Mouse (Mus musculus) midbrain, embryonic 15.5 days (tissue): ENCODE results near the gene Ccdc34. TPM values are rescaled to one million over a fixed set of nuclear protein-coding genes. Genes with fewer than 3 reads are reported as not detected.

Experiments used
- ATAC-seq: fragments of 200-750 bp; cut with Nextera tagmentation; replicated peaks from 2 replicates; pipeline ENCODE4 v1.8.0; 2017; ENCODE audit warnings: moderate TSS enrichment
- H3K27ac ChIP-seq: fragments of 300-500 bp; sonication (generic); 2 replicates; pipeline ENCODE4 v1.5.1; 2015; ENCODE audit warnings: mild to moderate bottlenecking, inconsistent platforms
- H3K27me3 ChIP-seq: fragments of 300-500 bp; sonication (generic); replicated peaks from 2 replicates; pipeline ENCODE4 v1.6.1; 2015; ENCODE audit warnings: inconsistent platforms
- H3K36me3 ChIP-seq: fragments of 300-500 bp; sonication (generic); replicated peaks from 2 replicates; pipeline ENCODE4 v1.6.1; 2015; ENCODE audit warnings: inconsistent platforms
- H3K4me1 ChIP-seq: fragments of 300-500 bp; sonication (generic); 2 replicates; pipeline ENCODE4 v1.6.1; 2015; ENCODE audit warnings: inconsistent platforms
- H3K4me2 ChIP-seq: fragments of 300-500 bp; sonication (generic); 2 replicates; pipeline ENCODE4 v1.6.1; 2015; ENCODE audit warnings: inconsistent platforms, mild to moderate bottlenecking, moderate library complexity
- H3K4me3 ChIP-seq: fragments of 300-500 bp; sonication (generic); 2 replicates; pipeline ENCODE4 v1.5.1; 2015; ENCODE audit warnings: mild to moderate bottlenecking, inconsistent platforms
- H3K9ac ChIP-seq: fragments of 300-500 bp; sonication (generic); 2 replicates; pipeline ENCODE4 v1.6.1; 2015; ENCODE audit warnings: mild to moderate bottlenecking, inconsistent platforms
- H3K9me3 ChIP-seq: fragments of 300-500 bp; sonication (generic); 2 replicates; pipeline ENCODE4 v1.6.1; 2016; ENCODE audit warnings: inconsistent platforms
- WGBS: fragments of 180-500 bp; shearing (Covaris S2); methylation state at CpG from one replicate; pipeline ENCODE4 v1.1.7; 2015; ENCODE audit warnings: mixed read lengths; 5-methylcytosine and 5-hydroxymethylcytosine counted together
- polyA plus RNA-seq: library from polyadenylated mRNA; unstranded; fragments of >200 nt; fragmentation: Nextera tagmentation; extraction: Ambion mirVana; gene quantifications from 2 replicates; pipeline ENCODE4 v1.2.1, GENCODE M21; 2015

The Ccdc34 gene
- polyA plus RNA-seq, 1 experiment from 2014 or later: 29.8 TPM

GRCm38 (mm10) chr2:110042861-110043760 lies 25.5 kb downstream of the Ccdc34 start:
- H3K9ac ChIP-seq: no peak overlapping the region
- no peak overlapping the region for H3K27ac ChIP-seq
- no peaks in the 10 kb centered on the region for H3K4me1 ChIP-seq
- no peaks in the 10 kb centered on the region for H3K27me3 ChIP-seq
- 56% methylated on average over 5 of the region's 5 CpGs for WGBS
- ATAC-seq: no peak; the same call in 1 of the 2 replicates
- H3K9me3 ChIP-seq: no peaks in the 10 kb centered on the region
- H3K4me3 ChIP-seq: no peak overlapping the region
- no peak overlapping the region for H3K4me2 ChIP-seq
- H3K36me3 ChIP-seq: no peaks in the 10 kb centered on the region

GRCm38 (mm10) chr2:110058424-110058823 lies 40.8 kb downstream of the Ccdc34 start:
- Histone ChIP-seq H3K9me3 (no peaks in the 10 kb centered on the region), H3K4me2 (no peak overlapping the region), H3K36me3 (no peaks in the 10 kb centered on the region), H3K27me3 (no peaks in the 10 kb centered on the region), H3K27ac (no peak overlapping the region), H3K4me1 (no peaks in the 10 kb centered on the region), H3K4me3 (no peak overlapping the region), H3K9ac (no peak overlapping the region)
- WGBS: 37% methylated on average over 4 of the region's 4 CpGs
- ATAC-seq: no peak

GRCm38 (mm10) chr2:110063131-110063530 lies 45.5 kb downstream of the Ccdc34 start:
- WGBS: 86% methylated on average over 1 of the region's 1 CpGs
- no peak overlapping the region for H3K4me3 ChIP-seq
- H3K4me1 ChIP-seq: no peaks in the 10 kb centered on the region
- no peak overlapping the region for H3K9ac ChIP-seq
- no peaks in the 10 kb centered on the region for H3K27me3 ChIP-seq
- no peaks in the 10 kb centered on the region for H3K9me3 ChIP-seq
- no peak for ATAC-seq
- no peak overlapping the region for H3K4me2 ChIP-seq
- H3K36me3 ChIP-seq: no peaks in the 10 kb centered on the region
- H3K27ac ChIP-seq: no peak overlapping the region

- H3K27me3 ChIP-seq: no peaks in the 10 kb centered on the region
- no peak overlapping the region for H3K4me2 ChIP-seq
- H3K9ac ChIP-seq: no peak overlapping the region
- no peak for ATAC-seq
- H3K4me1 ChIP-seq: no peaks in the 10 kb centered on the region
- H3K27ac ChIP-seq: no peak overlapping the region
- H3K4me3 ChIP-seq: no peak overlapping the region
- no peaks in the 10 kb centered on the region for H3K36me3 ChIP-seq
- no peaks in the 10 kb centered on the region for H3K9me3 ChIP-seq
These were observed 51.3 kb downstream of the Ccdc34 start for GRCm38 (mm10) chr2:110068916-110069315.

GRCm38 (mm10) chr2:110073023-110073422 lies 55.4 kb downstream of the Ccdc34 start:
- no peaks in the 10 kb centered on the region for H3K9me3 ChIP-seq
- no peak for ATAC-seq
- WGBS: 88% methylated on average over 6 of the region's 6 CpGs

GRCm38 (mm10) chr2:110074646-110075452 lies 57.2 kb downstream of the Ccdc34 start:
- Histone ChIP-seq H3K4me2 (no peak overlapping the region), H3K27me3 (no peaks in the 10 kb centered on the region), H3K4me1 (no peaks in the 10 kb centered on the region), H3K9me3 (no peaks in the 10 kb centered on the region), H3K36me3 (no peaks in the 10 kb centered on the region), H3K9ac (no peak overlapping the region), H3K27ac (no peak overlapping the region), H3K4me3 (no peak overlapping the region)
- no peak for ATAC-seq
- WGBS: 94% methylated on average over 6 of the region's 6 CpGs

More at GRCm38 (mm10) chr2:110073023-110073422, 55.4 kb downstream of the Ccdc34 start:
- Histone ChIP-seq H3K27ac (no peak overlapping the region), H3K9ac (no peak overlapping the region), H3K4me2 (no peak overlapping the region), H3K4me1 (no peaks in the 10 kb centered on the region), H3K27me3 (no peaks in the 10 kb centered on the region), H3K36me3 (no peaks in the 10 kb centered on the region), H3K4me3 (no peak overlapping the region)

- no peaks in the 10 kb centered on the region for H3K4me1 ChIP-seq
These were observed 59.6 kb downstream of the Ccdc34 start for GRCm38 (mm10) chr2:110077240-110077639.

GRCm38 (mm10) chr2:110077655-110078054 lies 60.0 kb downstream of the Ccdc34 start:
- H3K4me3 ChIP-seq: no peak overlapping the region
- H3K9me3 ChIP-seq: no peaks in the 10 kb centered on the region
- WGBS: 85% methylated on average over 2 of the region's 2 CpGs
- no peak overlapping the region for H3K9ac ChIP-seq
- ATAC-seq: no peak
- no peak overlapping the region for H3K4me2 ChIP-seq
- no peaks in the 10 kb centered on the region for H3K4me1 ChIP-seq
- no peaks in the 10 kb centered on the region for H3K36me3 ChIP-seq
- H3K27ac ChIP-seq: no peak overlapping the region
- H3K27me3 ChIP-seq: no peaks in the 10 kb centered on the region

More at GRCm38 (mm10) chr2:110077240-110077639, 59.6 kb downstream of the Ccdc34 start:
- Histone ChIP-seq H3K27me3 (no peaks in the 10 kb centered on the region), H3K9ac (no peak overlapping the region), H3K36me3 (no peaks in the 10 kb centered on the region), H3K4me3 (no peak overlapping the region), H3K9me3 (no peaks in the 10 kb centered on the region), H3K27ac (no peak overlapping the region), H3K4me2 (no peak overlapping the region)
- 87% methylated on average over 2 of the region's 2 CpGs for WGBS
- no peak for ATAC-seq

GRCm38 (mm10) chr2:110080532-110080931 lies 62.9 kb downstream of the Ccdc34 start:
- no peaks in the 10 kb centered on the region for H3K9me3 ChIP-seq
- H3K4me1 ChIP-seq: no peaks in the 10 kb centered on the region
- no peak overlapping the region for H3K27ac ChIP-seq
- H3K4me3 ChIP-seq: no peak overlapping the region
- H3K4me2 ChIP-seq: no peak overlapping the region
- 82% methylated on average over 6 of the region's 6 CpGs for WGBS
- no peaks in the 10 kb centered on the region for H3K27me3 ChIP-seq
- H3K36me3 ChIP-seq: no peaks in the 10 kb centered on the region
- H3K9ac ChIP-seq: no peak overlapping the region
- no peak for ATAC-seq

GRCm38 (mm10) chr2:110082975-110083374 lies 65.4 kb downstream of the Ccdc34 start:
- Histone ChIP-seq H3K27ac (no peak overlapping the region), H3K9ac (no peak overlapping the region), H3K4me1 (no peaks in the 10 kb centered on the region), H3K36me3 (no peaks in the 10 kb centered on the region), H3K27me3 (no peaks in the 10 kb centered on the region), H3K4me3 (no peak overlapping the region), H3K9me3 (no peaks in the 10 kb centered on the region), H3K4me2 (no peak overlapping the region)
- WGBS: 91% methylated on average over 2 of the region's 2 CpGs
- no peak for ATAC-seq

- Histone ChIP-seq H3K9me3 (no peaks in the 10 kb centered on the region), H3K9ac (no peak overlapping the region), H3K27me3 (no peaks in the 10 kb centered on the region), H3K27ac (no peak overlapping the region), H3K4me2 (no peak overlapping the region), H3K36me3 (no peaks in the 10 kb centered on the region), H3K4me1 (no peaks in the 10 kb centered on the region), H3K4me3 (no peak overlapping the region)
- WGBS: 73% methylated on average over 3 of the region's 3 CpGs
- no peak for ATAC-seq
These were observed 68.1 kb downstream of the Ccdc34 start for GRCm38 (mm10) chr2:110085701-110086143.

- Histone ChIP-seq H3K4me1 (no peaks in the 10 kb centered on the region), H3K4me3 (no peak overlapping the region), H3K9me3 (no peaks in the 10 kb centered on the region), H3K4me2 (no peak overlapping the region), H3K9ac (no peak overlapping the region), H3K27me3 (no peaks in the 10 kb centered on the region), H3K27ac (no peak overlapping the region), H3K36me3 (no peaks in the 10 kb centered on the region)
- WGBS: 86% methylated on average over 3 of the region's 3 CpGs
- no peak for ATAC-seq
These were observed 96.5 kb downstream of the Ccdc34 start for GRCm38 (mm10) chr2:110114133-110114532.
